Mouse (Mus musculus) lung, adult 2 months (tissue): ENCODE results near the gene Zfp811. TPM values are rescaled to one million over a fixed set of nuclear protein-coding genes. Genes with fewer than 3 reads are reported as not detected.
A peak's percentile ranks its signal among the peaks of the same experiment; 100 is the strongest.

Source experiments
- DNase-seq: peaks from one replicate; pipeline ENCODE4 v3.0.0; 2022
- H3K4me1 ChIP-seq: fragments of 200-500 bp; 2 replicates; pipeline ENCODE4 v1.6.1; 2011; ENCODE audit warnings: low read length; ENCODE audit not compliant: control insufficient read depth, insufficient read depth
- H3K4me3 ChIP-seq: fragments of 200-500 bp; replicated peaks from 2 replicates; pipeline ENCODE3; 2011; ENCODE audit warnings: low read depth, mild to moderate bottlenecking, control low read depth, low read length; ENCODE audit errors: extremely low read depth
- CTCF ChIP-seq: fragments of 200-500 bp; IDR thresholded peaks from 2 replicates; pipeline ENCODE4 v1.5.1; 2011; ENCODE audit warnings: mild to moderate bottlenecking, low read length, control low read depth; ENCODE audit not compliant: insufficient read depth
- POLR2A ChIP-seq: fragments of 200-500 bp; IDR thresholded peaks from 2 replicates; pipeline ENCODE4 v1.6.1; 2011; ENCODE audit warnings: low read depth, mild to moderate bottlenecking, control low read depth, low read length, borderline replicate concordance; ENCODE audit errors: extremely low read depth
- WGBS: fragments of 180-500 bp; shearing (Covaris S2); methylation state at CpG from one replicate; pipeline ENCODE4 v1.1.7; 2018; 5-methylcytosine and 5-hydroxymethylcytosine counted together
- polyA plus RNA-seq: library from polyadenylated mRNA; depleted of rRNA; stranded (reverse); fragments of >200 nt; gene quantifications from 2 replicates; pipeline ENCODE4 v1.2.3, GENCODE M21; 2012; rRNA removed

The Zfp811 gene
- polyA plus RNA-seq, 1 experiment: 0.06 TPM

DNA sequence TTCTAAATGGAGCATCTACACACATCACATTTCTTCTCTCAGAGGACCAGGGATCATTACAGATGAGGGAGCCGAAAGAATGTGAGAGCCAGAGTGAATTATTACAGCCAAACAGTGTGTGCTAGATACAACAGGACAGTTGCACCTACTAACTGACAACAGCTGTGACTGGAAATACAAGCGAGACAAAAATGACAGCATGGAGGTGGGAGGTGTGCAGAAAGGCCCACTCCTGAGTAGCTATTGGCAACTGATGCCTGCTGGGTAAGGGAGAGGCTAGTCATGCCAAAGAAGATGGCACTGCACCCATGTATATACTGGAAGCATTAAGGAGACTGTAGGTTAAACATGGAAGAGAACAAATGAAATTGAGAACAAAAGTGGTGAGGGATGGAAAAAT, 43.3 kb downstream of the Zfp811 start:
- TF ChIP-seq POLR2A: no peak
- no peak for TF ChIP-seq CTCF
- H3K4me1 ChIP-seq: no peaks in the 10 kb centered on the region
- DNase-seq: no peak
- WGBS: 97% methylated on average over 2 of the region's 2 CpGs
- H3K4me3 ChIP-seq: no peak overlapping the region

DNA sequence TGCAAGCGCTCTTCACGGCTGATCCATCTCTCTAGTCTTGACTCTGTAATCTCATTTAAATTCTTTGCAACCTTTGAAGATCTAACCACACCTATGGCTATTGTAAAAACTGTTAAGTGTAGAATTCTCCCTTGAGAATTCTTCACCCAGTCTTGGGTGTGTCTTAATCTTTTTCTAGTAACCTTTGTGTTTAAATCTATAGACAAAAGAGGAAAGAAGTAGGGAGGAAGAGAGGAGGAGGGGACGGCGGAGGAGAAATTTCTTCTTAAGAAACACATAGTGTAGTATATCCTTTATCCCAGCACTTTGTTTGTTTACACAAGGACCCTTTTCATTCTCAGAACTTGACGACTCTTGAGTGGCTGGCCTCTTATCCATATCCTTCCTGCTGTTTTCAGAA, 52.4 kb downstream of the Zfp811 start:
- no peak for TF ChIP-seq POLR2A
- TF ChIP-seq CTCF: no peak
- no peak overlapping the region for H3K4me3 ChIP-seq
- 41% methylated on average over 5 of the region's 5 CpGs for WGBS
- no peak for DNase-seq
- no peaks in the 10 kb centered on the region for H3K4me1 ChIP-seq

DNA sequence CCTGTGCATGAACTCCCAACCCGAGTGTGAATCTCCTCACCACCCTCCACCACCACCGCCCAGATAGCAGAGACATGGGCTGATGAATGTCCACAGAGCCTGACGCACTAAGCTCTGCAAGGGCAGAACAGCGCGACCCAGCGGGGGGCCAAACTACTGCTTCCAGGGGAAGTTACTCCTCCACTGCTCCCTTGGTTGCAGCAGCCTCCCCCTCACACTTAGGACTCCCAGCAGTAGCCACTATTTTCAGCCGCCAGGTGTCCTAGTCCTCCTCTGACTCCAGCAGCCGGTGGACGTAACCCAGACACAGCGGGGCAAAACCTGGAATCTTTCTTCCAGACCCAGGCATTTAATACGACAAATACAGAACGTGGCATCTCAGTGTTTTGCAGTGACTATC, 56.1 kb downstream of the Zfp811 start:
- no peak for DNase-seq
- TF ChIP-seq CTCF: peak; percentile 29; the same call in 1 of the 2 replicates
- TF ChIP-seq POLR2A: no peak
- 21% methylated on average over 12 of the region's 12 CpGs for WGBS
- no peak overlapping the region for H3K4me3 ChIP-seq
- H3K4me1 ChIP-seq: no peaks in the 10 kb centered on the region

DNA sequence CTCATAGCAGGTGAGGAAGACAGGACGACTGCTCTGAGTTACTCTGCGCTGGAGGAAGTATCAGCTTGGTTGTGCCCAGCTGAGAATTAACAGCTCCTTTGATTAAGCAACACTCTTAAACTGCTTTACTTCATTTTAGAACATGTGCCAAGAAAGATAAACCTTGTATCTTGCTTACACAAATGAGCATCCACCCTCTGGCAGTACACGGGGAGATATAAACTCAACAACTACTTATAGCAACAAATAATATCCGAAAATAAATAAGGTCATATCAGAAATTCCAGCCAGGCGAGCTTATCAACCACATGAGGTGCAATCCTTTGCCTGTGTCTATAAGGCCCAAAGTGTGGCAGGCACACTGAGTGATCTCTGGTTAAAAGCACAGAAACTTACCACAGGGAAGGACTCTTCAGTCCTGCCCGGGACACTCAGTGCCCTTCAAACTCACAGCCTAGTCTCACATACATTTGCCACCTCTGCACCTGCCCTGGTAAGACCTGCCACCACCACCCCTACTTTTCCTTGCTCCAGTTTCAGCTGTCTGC, 56.8 kb downstream of the Zfp811 start:
- TF ChIP-seq POLR2A (no peak), CTCF (no peak)
- no peak for DNase-seq
- Histone ChIP-seq H3K4me3 (no peak overlapping the region), H3K4me1 (no peaks in the 10 kb centered on the region)
- 50% methylated on average over 6 of the region's 6 CpGs for WGBS

DNA sequence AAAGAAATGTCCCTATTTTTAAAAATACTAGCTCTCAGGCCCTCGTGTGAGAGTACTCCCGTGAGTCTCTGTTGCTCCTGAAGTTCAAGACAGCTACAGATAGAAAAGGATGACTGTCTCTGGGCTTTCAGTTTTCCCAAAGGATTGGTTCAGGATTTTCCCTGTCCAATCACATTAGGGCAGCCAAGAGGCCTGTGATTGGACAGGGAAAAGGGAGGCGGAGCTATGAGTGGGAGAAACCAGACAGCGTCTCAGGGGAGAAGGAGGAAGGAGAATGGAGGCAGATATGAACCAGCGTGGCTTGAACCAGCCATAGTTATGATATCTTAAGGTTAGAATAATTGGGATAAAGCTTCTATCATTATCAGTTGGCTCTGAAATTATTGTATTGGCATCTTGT, 59.1 kb downstream of the Zfp811 start:
- Histone ChIP-seq H3K4me3 (no peak overlapping the region), H3K4me1 (no peaks in the 10 kb centered on the region)
- DNase-seq: no peak
- no peak for TF ChIP-seq POLR2A
- no peak for TF ChIP-seq CTCF
- WGBS: 38% methylated on average over 5 of the region's 5 CpGs

Other genes with a start within 250 kb of the Zfp811 start
- 0.09 and 0.11 TPM in 2 replicates for gene Cyp4f37, start 188.6 kb downstream of the Zfp811 start, polyA plus RNA-seq
- gene Cyp4f40, start 151.0 kb downstream of the Zfp811 start, polyA plus RNA-seq: 0.07 and 0.26 TPM in 2 replicates
- gene Cyp4f15, start 124.3 kb downstream of the Zfp811 start, polyA plus RNA-seq: 7.7 and 8.4 TPM in 2 replicates
- 8.2 and 13.8 TPM in 2 replicates for gene Zfp871, start 21.6 kb downstream of the Zfp811 start, polyA plus RNA-seq
- gene Zfp799, start 20.3 kb upstream of the Zfp811 start, polyA plus RNA-seq: 2.4 and 5.8 TPM in 2 replicates
- 0.88 and 1.7 TPM in 2 replicates for gene Zfp870, start 81.7 kb upstream of the Zfp811 start, polyA plus RNA-seq
- 0.26 and 0.57 TPM in 2 replicates for gene Cyp4f14, start 107.4 kb upstream of the Zfp811 start, polyA plus RNA-seq
- gene Cyp4f13, start 137.5 kb upstream of the Zfp811 start, polyA plus RNA-seq: 40.4 and 51.4 TPM in 2 replicates
- 0.61 and 0.85 TPM in 2 replicates for gene Zfp472, start 155.9 kb upstream of the Zfp811 start, polyA plus RNA-seq
- 2.7 and 4.3 TPM in 2 replicates for gene Zfp952, start 183.2 kb upstream of the Zfp811 start, polyA plus RNA-seq
- 0.76 and 1.1 TPM in 2 replicates for gene Zfp763, start 223.5 kb upstream of the Zfp811 start, polyA plus RNA-seq